Mouse (Mus musculus) MEL (cell line): ENCODE results near the gene Nop14.

Experiments used
- GATA1 ChIP-seq: IDR thresholded peaks from 2 replicates; pipeline ENCODE4 v1.6.1; 2011; ENCODE audit warnings: low read depth, low read length, improper control_type of control experiment
- POLR2A ChIP-seq, 2 experiments: IDR thresholded peaks; 2 replicates each; pipeline ENCODE4 v1.6.1; 2011 to 2012; ENCODE audit warnings: low read length in 2 of 2, mild to moderate bottlenecking in 2 of 2, control low read depth in 1 of 2, improper control_type of control experiment in 1 of 2, low read depth in 1 of 2, moderate library complexity in 1 of 2; ENCODE audit not compliant: control insufficient read depth in 1 of 2, insufficient read depth in 1 of 2, poor library complexity in 1 of 2

DNA sequence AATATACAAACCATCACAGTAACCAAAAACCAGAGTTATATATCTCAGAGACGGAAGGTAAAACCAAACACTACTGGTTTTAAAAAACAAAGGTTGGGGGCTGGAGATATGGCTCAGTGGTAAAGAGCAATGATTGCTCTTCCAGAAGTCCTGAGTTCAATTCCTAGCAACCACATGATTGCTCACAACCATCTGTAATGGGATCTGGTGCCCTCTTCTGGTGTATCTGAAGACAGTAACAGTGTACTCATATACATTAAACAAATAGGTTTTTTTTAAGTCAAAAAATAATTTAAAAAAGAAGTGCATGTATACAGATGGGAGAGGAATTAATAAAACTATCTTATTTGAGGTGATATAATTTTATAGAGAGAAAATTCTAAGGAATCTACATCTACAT, 29.9 kb upstream of the Nop14 start:
- TF ChIP-seq POLR2A (IDR thresholded peaks at IDR 0.05; ENCODE audit: control insufficient read depth in 1 of 2, insufficient read depth in 1 of 2, low read depth in 1 of 2, low read length in 2 of 2, poor library complexity in 1 of 2) (no peak), GATA1 (no peak)
